Mouse (Mus musculus): ENCODE data around the gene Gm49601. TPM values are rescaled to one million over a fixed set of nuclear protein-coding genes. Genes with fewer than 3 reads are reported as not detected.

The Gm49601 gene
- total and polyA plus RNA-seq, 2 experiments: not detected

DNA sequence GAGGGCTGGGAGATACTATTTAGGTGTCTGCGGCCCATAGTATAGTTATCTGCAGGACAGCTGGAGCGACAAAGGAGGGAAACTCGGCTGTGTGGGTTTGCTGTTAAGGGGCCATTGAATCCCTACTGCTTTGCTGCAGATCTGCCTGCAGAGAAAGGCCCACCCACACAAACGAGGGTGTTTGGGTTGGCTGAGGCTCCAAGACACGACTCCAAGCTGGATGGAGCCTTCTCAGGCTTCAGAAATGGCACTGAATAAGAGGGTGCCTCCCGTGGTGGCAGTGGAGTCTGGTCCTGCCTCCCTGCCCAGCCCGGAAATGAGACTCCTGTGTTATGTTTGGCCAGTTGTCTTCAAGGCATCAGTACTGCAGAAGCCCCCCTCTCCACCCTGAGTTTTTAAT lies 16.1 kb upstream of the Gm49601 start:
- Histone ChIP-seq H3K27ac (replicated peaks; ENCODE audit: insufficient read depth, low read depth, low read length) (no peak overlapping the region), H3K4me3 (ENCODE audit: insufficient read depth, low read depth, low read length) (no peak overlapping the region), H3K36me3 (ENCODE audit: control insufficient read depth, insufficient read depth, low read length) (no peaks in the 10 kb centered on the region), H3K79me2 (ENCODE audit: control insufficient read depth, insufficient read depth, low read length) (no peaks in the 10 kb centered on the region), H3K27me3 (ENCODE audit: control insufficient read depth, insufficient read depth, low read length) (no peaks in the 10 kb centered on the region), H3K4me1 (ENCODE audit: control insufficient read depth, insufficient read depth, low read length) (no peaks in the 10 kb centered on the region), H3K9ac (ENCODE audit: low read depth, low read length) (no peak overlapping the region)
- no peak for DNase-seq (ENCODE audit: extremely low read depth, low read depth, low spot score)
- WGBS: 58% methylated on average over 7 of the region's 7 CpGs
- TF ChIP-seq POLR2A (IDR thresholded peaks at IDR 0.05; ENCODE audit: extremely low read depth, insufficient read depth, low read length): no peak
- no peak for TF ChIP-seq CTCF (IDR thresholded peaks at IDR 0.05; ENCODE audit: low read depth, low read length)

GRCm38 (mm10) chr16:18639382-18639929 lies 13.2 kb upstream of the Gm49601 start:
- Histone ChIP-seq H3K36me3 (ENCODE audit: control insufficient read depth, insufficient read depth, low read length) (no peaks in the 10 kb centered on the region), H3K27ac (replicated peaks; ENCODE audit: insufficient read depth, low read depth, low read length) (no peak overlapping the region), H3K4me3 (ENCODE audit: insufficient read depth, low read depth, low read length) (no peak overlapping the region), H3K79me2 (ENCODE audit: control insufficient read depth, insufficient read depth, low read length) (no peaks in the 10 kb centered on the region), H3K4me1 (ENCODE audit: control insufficient read depth, insufficient read depth, low read length) (no peaks in the 10 kb centered on the region), H3K27me3 (ENCODE audit: control insufficient read depth, insufficient read depth, low read length) (no peaks in the 10 kb centered on the region), H3K9ac (ENCODE audit: low read depth, low read length) (no peak overlapping the region)
- TF ChIP-seq CTCF (IDR thresholded peaks at IDR 0.05; ENCODE audit: low read depth, low read length): no peak
- TF ChIP-seq POLR2A (IDR thresholded peaks at IDR 0.05; ENCODE audit: extremely low read depth, insufficient read depth, low read length): no peak
- WGBS: 66% methylated on average over 1 of the region's 1 CpGs
- no peak for DNase-seq (ENCODE audit: extremely low read depth, low read depth, low spot score)

- H3K27ac ChIP-seq (replicated peaks; ENCODE audit: insufficient read depth, low read depth, low read length): no peak overlapping the region
- no peaks in the 10 kb centered on the region for H3K79me2 ChIP-seq (ENCODE audit: control insufficient read depth, insufficient read depth, low read length)
Measured at GRCm38 (mm10) chr16:18638396-18638795, 12.2 kb upstream of the Gm49601 start.

DNA sequence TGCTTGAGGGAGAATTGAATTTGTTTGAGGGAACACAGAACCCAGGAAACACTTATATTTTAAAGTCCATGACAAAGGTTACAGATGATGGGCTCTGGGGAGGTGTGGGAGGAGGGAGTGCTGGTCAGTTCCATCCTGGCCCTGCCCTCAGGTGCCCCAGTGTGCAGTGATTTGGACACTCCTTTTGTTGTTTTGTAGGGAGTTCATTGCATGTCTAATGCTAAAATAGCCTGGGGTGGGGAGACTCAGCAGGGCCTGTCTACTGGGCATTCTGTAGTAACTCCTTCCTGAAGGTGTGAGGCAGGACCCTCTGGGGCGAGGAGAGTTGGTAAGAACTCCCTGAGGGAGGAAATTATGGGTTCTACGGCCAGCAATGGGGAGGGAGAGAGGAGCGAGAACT lies 10.6 kb upstream of the Gm49601 start:
- no peaks in the 10 kb centered on the region for H3K27me3 ChIP-seq (ENCODE audit: control insufficient read depth, insufficient read depth, low read length)
- H3K27ac ChIP-seq (replicated peaks; ENCODE audit: insufficient read depth, low read depth, low read length): no peak overlapping the region
- H3K79me2 ChIP-seq (ENCODE audit: control insufficient read depth, insufficient read depth, low read length): no peaks in the 10 kb centered on the region
- no peaks in the 10 kb centered on the region for H3K4me1 ChIP-seq (ENCODE audit: control insufficient read depth, insufficient read depth, low read length)
- TF ChIP-seq CTCF (IDR thresholded peaks at IDR 0.05; ENCODE audit: low read depth, low read length) (no peak), POLR2A (IDR thresholded peaks at IDR 0.05; ENCODE audit: extremely low read depth, insufficient read depth, low read length) (no peak)
- no peak overlapping the region for H3K9ac ChIP-seq (ENCODE audit: low read depth, low read length)
- no peak for DNase-seq (ENCODE audit: extremely low read depth, low read depth, low spot score)
- H3K4me3 ChIP-seq (ENCODE audit: insufficient read depth, low read depth, low read length): no peak overlapping the region
- H3K36me3 ChIP-seq (ENCODE audit: control insufficient read depth, insufficient read depth, low read length): no peaks in the 10 kb centered on the region
- WGBS: 77% methylated on average over 3 of the region's 3 CpGs

More at GRCm38 (mm10) chr16:18638396-18638795, 12.2 kb upstream of the Gm49601 start:
- H3K9ac ChIP-seq (ENCODE audit: low read depth, low read length): no peak overlapping the region
- no peak overlapping the region for H3K4me3 ChIP-seq (ENCODE audit: insufficient read depth, low read depth, low read length)
- TF ChIP-seq CTCF (IDR thresholded peaks at IDR 0.05; ENCODE audit: low read depth, low read length) (no peak), POLR2A (IDR thresholded peaks at IDR 0.05; ENCODE audit: extremely low read depth, insufficient read depth, low read length) (no peak)
- no peaks in the 10 kb centered on the region for H3K4me1 ChIP-seq (ENCODE audit: control insufficient read depth, insufficient read depth, low read length)
- no peaks in the 10 kb centered on the region for H3K27me3 ChIP-seq (ENCODE audit: control insufficient read depth, insufficient read depth, low read length)
- no peak for DNase-seq (ENCODE audit: extremely low read depth, low read depth, low spot score)
- WGBS: 71% methylated on average over 2 of the region's 2 CpGs
- H3K36me3 ChIP-seq (ENCODE audit: control insufficient read depth, insufficient read depth, low read length): no peaks in the 10 kb centered on the region

- H3K4me3 ChIP-seq (ENCODE audit: insufficient read depth, low read depth, low read length): no peak overlapping the region
- no peaks in the 10 kb centered on the region for H3K36me3 ChIP-seq (ENCODE audit: control insufficient read depth, insufficient read depth, low read length)
- WGBS: 90% methylated on average over 5 of the region's 5 CpGs
- no peak overlapping the region for H3K9ac ChIP-seq (ENCODE audit: low read depth, low read length)
- no peaks in the 10 kb centered on the region for H3K79me2 ChIP-seq (ENCODE audit: control insufficient read depth, insufficient read depth, low read length)
- no peak for DNase-seq (ENCODE audit: extremely low read depth, low read depth, low spot score)
- TF ChIP-seq POLR2A (IDR thresholded peaks at IDR 0.05; ENCODE audit: extremely low read depth, insufficient read depth, low read length) (no peak), CTCF (IDR thresholded peaks at IDR 0.05; ENCODE audit: low read depth, low read length) (no peak)
- no peaks in the 10 kb centered on the region for H3K4me1 ChIP-seq (ENCODE audit: control insufficient read depth, insufficient read depth, low read length)
- no peak overlapping the region for H3K27ac ChIP-seq (replicated peaks; ENCODE audit: insufficient read depth, low read depth, low read length)
- no peaks in the 10 kb centered on the region for H3K27me3 ChIP-seq (ENCODE audit: control insufficient read depth, insufficient read depth, low read length)
Measured at GRCm38 (mm10) chr16:18636401-18636800, 10.2 kb upstream of the Gm49601 start.

DNA sequence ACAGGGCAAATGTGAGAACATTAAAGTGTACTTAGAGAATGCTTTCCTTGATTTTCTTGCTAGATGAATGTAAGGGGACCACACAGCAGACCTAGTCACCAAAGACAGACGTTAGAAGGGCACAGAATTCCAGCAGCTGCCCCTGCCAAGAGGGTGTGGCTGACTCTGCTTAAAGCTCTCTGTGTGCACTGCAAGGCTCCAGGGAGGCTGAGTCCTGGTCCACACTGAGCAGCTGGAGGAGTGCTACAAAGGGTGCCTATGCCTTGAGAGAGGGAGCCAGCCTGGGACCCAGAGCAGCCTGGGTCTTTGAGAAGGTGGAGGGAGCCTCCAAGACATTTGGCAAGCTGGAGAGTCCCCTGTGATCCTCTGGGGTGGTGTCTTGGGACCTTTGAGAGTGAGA lies 7.1 kb upstream of the Gm49601 start:
- 56% methylated on average over 1 of the region's 1 CpGs for WGBS
- TF ChIP-seq POLR2A (IDR thresholded peaks at IDR 0.05; ENCODE audit: extremely low read depth, insufficient read depth, low read length): no peak
- Histone ChIP-seq H3K36me3 (ENCODE audit: control insufficient read depth, insufficient read depth, low read length) (no peaks in the 10 kb centered on the region), H3K79me2 (ENCODE audit: control insufficient read depth, insufficient read depth, low read length) (no peaks in the 10 kb centered on the region), H3K4me1 (ENCODE audit: control insufficient read depth, insufficient read depth, low read length) (no peaks in the 10 kb centered on the region; the same call in 1 of the 2 replicates), H3K27me3 (ENCODE audit: control insufficient read depth, insufficient read depth, low read length) (no peaks in the 10 kb centered on the region), H3K27ac (replicated peaks; ENCODE audit: insufficient read depth, low read depth, low read length) (no peak overlapping the region), H3K9ac (ENCODE audit: low read depth, low read length) (no peak overlapping the region), H3K4me3 (ENCODE audit: insufficient read depth, low read depth, low read length) (no peak overlapping the region)
- DNase-seq (ENCODE audit: extremely low read depth, low read depth, low spot score): no peak

Data from liver, adult 2 months (tissue).